Comparison of ENCODE assay signal across 27 mouse cellular contexts in genomic region chr4:128660196-128660595, GRCm38 (mm10). TPM values are rescaled to one million over a fixed set of nuclear protein-coding genes. Genes with fewer than 3 reads are reported as not detected.
A peak's percentile ranks its signal among the peaks of the same experiment; 100 is the strongest.
DNase-seq lines count a peak whose midpoint lies in the region; ATAC-seq and TF ChIP-seq lines count a peak whose summit lies in the region.
"Had no signal": no experiment of that assay in that cellular context is flagged by ENCODE, and none has a peak within 500 bp of the region (broad histone marks: within the 10 kb centered on the region; RNA-seq: fewer than 3 reads in every experiment).

No protein-coding gene starts in this region.

- H3K27ac ChIP-seq in forebrain, embryonic 12.5 days: no peak overlapping the region
- H3K27ac ChIP-seq in gastrocnemius, adult 2 months: no peak overlapping the region
- H3K27ac ChIP-seq: forebrain, embryonic 10.5 days; heart, embryonic 15.5 days; hindbrain, embryonic 15.5 days; intestine, embryonic 15.5 days; layer of hippocampus, adult 2 months; liver, embryonic 15.5 days; neural tube, embryonic 13.5 days had no signal

- H3K36me3 ChIP-seq in megakaryocyte, embryonic 14.5 days (replicated peaks; ENCODE audit: low read length): peaks cover 66% of the 10 kb centered on the region
- no peaks in the 10 kb centered on the region for H3K36me3 ChIP-seq in forebrain, embryonic 12.5 days (replicated peaks)
- H3K36me3 ChIP-seq: forebrain, embryonic 10.5 days; G1E; heart, embryonic 15.5 days; hindbrain, embryonic 15.5 days; intestine, embryonic 15.5 days; liver, embryonic 15.5 days had no signal

- H3K4me1 ChIP-seq in megakaryocyte, embryonic 14.5 days: peaks cover 100% of the 10 kb centered on the region
- H3K4me1 ChIP-seq in forebrain, embryonic 12.5 days: peaks cover 9% of the 10 kb centered on the region
- H3K4me1 ChIP-seq: intestine, embryonic 15.5 days had no signal

- TF ChIP-seq CTCF in gastrocnemius, adult 2 months (IDR thresholded peaks at IDR 0.05): no peak

- intact Hi-C loops in gastrocnemius, adult 2 months (cut with DNase I): no loop called here

- H3K27me3 ChIP-seq in megakaryocyte, embryonic 14.5 days (replicated peaks): no peaks in the 10 kb centered on the region
- peaks cover 24% of the 10 kb centered on the region for H3K27me3 ChIP-seq in forebrain, embryonic 12.5 days
- H3K27me3 ChIP-seq: CH12.LX; hindbrain, embryonic 15.5 days; intestine, embryonic 15.5 days; neural tube, embryonic 13.5 days had no signal

- H3K4me2 ChIP-seq in forebrain, embryonic 12.5 days: no peak overlapping the region
- H3K4me2 ChIP-seq: heart, embryonic 15.5 days; hindbrain, embryonic 15.5 days; intestine, embryonic 15.5 days; liver, embryonic 15.5 days; neural tube, embryonic 13.5 days had no signal

- H3K9me3 ChIP-seq in megakaryocyte, embryonic 14.5 days: no peaks in the 10 kb centered on the region
- no peaks in the 10 kb centered on the region for H3K9me3 ChIP-seq in forebrain, embryonic 12.5 days
- H3K9me3 ChIP-seq: forebrain, embryonic 10.5 days; heart, embryonic 15.5 days; hindbrain, embryonic 15.5 days; intestine, embryonic 15.5 days; liver, embryonic 15.5 days; neural tube, embryonic 13.5 days had no signal

- no peak for ATAC-seq in megakaryocyte, adult 5-6 weeks (ENCODE audit: poor library complexity, severe bottlenecking)
- no peak for ATAC-seq in forebrain, embryonic 12.5 days (ENCODE audit: low FRiP score)
- ATAC-seq: intestine, embryonic 15.5 days; lung, postnatal 0 days had no signal

- no peak overlapping the region for H3K9ac ChIP-seq in forebrain, embryonic 12.5 days
- H3K9ac ChIP-seq: heart, embryonic 15.5 days; hindbrain, embryonic 15.5 days; intestine, embryonic 15.5 days; liver, embryonic 15.5 days; neural tube, embryonic 13.5 days had no signal

- DNase-seq in cerebellum, adult 9-11 months: peak; percentile 18
- DNase-seq in cerebellum, postnatal 14 days: no peak
- DNase-seq in adrenal gland, postnatal 25 days: peak; percentile 35
- DNase-seq in gastrocnemius, adult 2 months: no peak
- DNase-seq: cerebellum, adult 11 months; cerebellum, postnatal 10 days; gastrocnemius, postnatal 36 days; heart, postnatal 36 days; kidney, adult 9 months; kidney, postnatal 14 days; layer of hippocampus, postnatal 36 days; midbrain, embryonic 14.5 days; retina, postnatal 1 day; thymus, postnatal 14 days had no signal

- WGBS in forebrain, embryonic 12.5 days: 91% methylated on average over 8 of the region's 8 CpGs

- peak overlapping the region; percentile 51 for H3K4me3 ChIP-seq in megakaryocyte, embryonic 14.5 days (replicated peaks)
- no peak overlapping the region for H3K4me3 ChIP-seq in forebrain, embryonic 12.5 days (replicated peaks)
- no peak overlapping the region for H3K4me3 ChIP-seq in gastrocnemius, adult 2 months
- H3K4me3 ChIP-seq: forebrain, embryonic 10.5 days; heart, embryonic 15.5 days; hindbrain, embryonic 15.5 days; intestine, embryonic 15.5 days; layer of hippocampus, adult 2 months; liver, embryonic 15.5 days; neural tube, embryonic 13.5 days had no signal

RNA-seq across cellular contexts. Expression of gene Phc2, which starts 5.7 kb away (rescaled TPM):
- polyA plus RNA-seq in megakaryocyte, embryonic 14.5 days (2012; ENCODE audit: insufficient read depth, low replicate concordance): 56.0 and 121 TPM in 2 replicates
- total RNA-seq in megakaryocyte, adult 5-6 weeks (2015): 34.1 and 34.5 TPM in 2 replicates
- total RNA-seq in megakaryocyte, adult 5-6 weeks (2017): 17.0 and 18.8 TPM in 2 replicates
- total RNA-seq in adrenal gland, postnatal 25 days (2021): 67.8 and 70.3 TPM in 2 replicates
- 56.1 and 148 TPM in 2 replicates for polyA plus RNA-seq in forebrain, embryonic 12.5 days (2016; fragmentation: Nextera tagmentation; extraction: Ambion mirVana)
- 10 to 100 TPM; 17.3 to 25.1 TPM for total RNA-seq in gastrocnemius, adult 2 months (2021)

RNA-seq across cellular contexts. Expression of gene Tlr12, which starts 41.8 kb away (rescaled TPM):
- 1.4 and 1.8 TPM in 2 replicates for polyA plus RNA-seq in megakaryocyte, embryonic 14.5 days (2012; ENCODE audit: insufficient read depth, low replicate concordance)
- total RNA-seq in megakaryocyte, adult 5-6 weeks (2015): 0.52 and 1.2 TPM in 2 replicates
- 0.55 and 0.85 TPM in 2 replicates for total RNA-seq in megakaryocyte, adult 5-6 weeks (2017)
- total RNA-seq in adrenal gland, postnatal 25 days (2021): 0.33 and 0.38 TPM in 2 replicates
- 0.79 and 1.6 TPM in 2 replicates for polyA plus RNA-seq in forebrain, embryonic 12.5 days (2016; fragmentation: Nextera tagmentation; extraction: Ambion mirVana)
- not detected for total RNA-seq in gastrocnemius, adult 2 months (2021)
- total RNA-seq: G1E had no signal
- polyA plus RNA-seq: G1E had no signal

RNA-seq across cellular contexts. Expression of gene Zscan20, which starts 50.3 kb away (rescaled TPM):
- 0.41 TPM in 1 of 2 replicates, not detected in the other for polyA plus RNA-seq in megakaryocyte, embryonic 14.5 days (2012; ENCODE audit: insufficient read depth, low replicate concordance)
- total RNA-seq in megakaryocyte, adult 5-6 weeks (2015): 1.5 and 3.0 TPM in 2 replicates
- total RNA-seq in megakaryocyte, adult 5-6 weeks (2017): 2.9 and 3.3 TPM in 2 replicates
- 7.8 and 10.7 TPM in 2 replicates for total RNA-seq in adrenal gland, postnatal 25 days (2021)
- 7.4 and 8.3 TPM in 2 replicates for polyA plus RNA-seq in forebrain, embryonic 12.5 days (2016; fragmentation: Nextera tagmentation; extraction: Ambion mirVana)
- total RNA-seq in gastrocnemius, adult 2 months (2021): 1 to 10 TPM; 3.3 to 3.6 TPM

Comparison
In these comparisons a context has a peak if more than half of its experiments do, and no peak if none do; other contexts are left out.
1. DNase-seq: peak in cerebellum, adult 9-11 months (single experiment) and adrenal gland, postnatal 25 days (single experiment); none in cerebellum, postnatal 14 days (0 of 2) and gastrocnemius, adult 2 months (single experiment).